Mouse (Mus musculus): ENCODE data around the gene Sorbs1.

Sorbs1 gene

GRCm38 (mm10) chr19:40268493-40268892, 245.1 kb downstream of the Sorbs1 start:
- DNase-seq (ENCODE audit: low read depth, low spot score) = no peak

- DNase-seq (ENCODE audit: low read depth, low spot score) = no peak
Observed at GRCm38 (mm10) chr19:40267380-40267779, 246.2 kb downstream of the Sorbs1 start.

GRCm38 (mm10) chr19:40259485-40259884, 254.1 kb downstream of the Sorbs1 start:
- DNase-seq (ENCODE audit: low read depth, low spot score) = peak; percentile 78

- peak; percentile 54 for DNase-seq (ENCODE audit: low read depth, low spot score)
Observed at GRCm38 (mm10) chr19:40257396-40257795, 256.2 kb downstream of the Sorbs1 start.

- DNase-seq (ENCODE audit: low read depth, low spot score) = peak; percentile 75
Observed at GRCm38 (mm10) chr19:40256376-40257050, 257.1 kb downstream of the Sorbs1 start.

- peak; percentile 76 for DNase-seq (ENCODE audit: low read depth, low spot score)
Observed at GRCm38 (mm10) chr19:40255561-40255960, 258.0 kb downstream of the Sorbs1 start.

GRCm38 (mm10) chr19:40254741-40255140, 258.8 kb downstream of the Sorbs1 start:
- no peak for DNase-seq (ENCODE audit: low read depth, low spot score)

- DNase-seq (ENCODE audit: low read depth, low spot score) = peak; percentile 80
Observed at GRCm38 (mm10) chr19:40253768-40254167, 259.8 kb downstream of the Sorbs1 start.

- DNase-seq (ENCODE audit: low read depth, low spot score) = no peak
Observed at GRCm38 (mm10) chr19:40251115-40251514, 262.5 kb downstream of the Sorbs1 start.

- no peak for DNase-seq (ENCODE audit: low read depth, low spot score)
Observed at GRCm38 (mm10) chr19:40249352-40249751, 264.2 kb downstream of the Sorbs1 start.

GRCm38 (mm10) chr19:40248476-40248875, 265.1 kb downstream of the Sorbs1 start:
- no peak for DNase-seq (ENCODE audit: low read depth, low spot score)

- DNase-seq (ENCODE audit: low read depth, low spot score) = no peak
Observed at GRCm38 (mm10) chr19:40247268-40247666, 266.3 kb downstream of the Sorbs1 start.

GRCm38 (mm10) chr19:40246646-40247267, 266.8 kb downstream of the Sorbs1 start:
- DNase-seq (ENCODE audit: low read depth, low spot score) = no peak

Data from 3T3-L1 (cell line).